Mouse (Mus musculus) mesoderm, embryonic 11.5 days (tissue): ENCODE results near the gene Gm13290.
A peak's percentile ranks its signal among the peaks of the same experiment; 100 is the strongest.
"Not testable (repeated sequence)": the region's sequence is repeated elsewhere in the genome, so short reads cannot be mapped to it uniquely, and the experiment has no call there.

Experiments
- DNase-seq: peaks from one replicate; pipeline ENCODE4 v3.0.0-alpha.2; 2012; ENCODE audit warnings: low read depth, low spot score

The Gm13290 gene

DNA sequence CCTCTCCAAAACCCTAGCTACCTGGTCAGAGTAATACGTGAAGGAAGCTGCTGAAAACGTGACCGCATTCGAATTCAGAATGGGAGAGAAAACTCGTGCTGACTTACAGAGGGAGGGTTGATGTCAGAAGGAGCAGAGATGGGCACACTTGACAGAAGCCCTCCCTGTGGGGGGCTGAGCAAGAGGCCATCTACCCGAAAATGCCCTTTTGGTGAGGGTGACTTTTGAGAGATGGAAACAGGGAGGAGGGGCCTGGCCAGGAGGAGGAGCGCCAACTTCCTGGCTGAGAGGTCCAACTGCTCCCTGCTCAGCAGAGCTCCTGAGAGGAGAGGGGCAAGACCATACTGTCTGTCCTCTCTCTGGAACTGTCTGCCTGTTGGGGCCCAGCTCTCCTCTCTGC is 8.2 kb downstream of the Gm13290 start, which contains the start of gene Ifnz:
TSS of gene Ifnz (plus strand) at position 301 of the 400 bp plus-strand sequence.
- DNase-seq: not testable (repeated sequence)

DNA sequence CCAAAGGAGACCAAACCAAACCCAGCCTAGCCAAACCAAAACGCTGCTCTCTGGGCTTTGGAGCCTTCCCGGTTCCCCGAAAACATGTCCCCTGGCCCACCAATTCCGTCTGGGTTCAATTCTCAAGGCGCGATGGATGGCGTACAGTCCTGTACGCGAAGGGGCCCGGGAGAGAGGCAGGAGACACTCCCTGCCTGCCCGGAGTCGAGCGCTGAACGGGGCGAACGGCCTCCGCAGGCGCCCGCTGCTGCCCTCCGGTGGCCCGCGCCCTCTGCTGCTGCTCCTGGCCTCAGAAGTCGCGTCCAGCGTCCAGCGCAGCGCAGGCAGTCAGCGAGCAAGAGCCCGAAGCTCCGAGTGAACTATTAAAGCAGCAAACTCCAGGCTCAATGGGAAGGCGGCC is 8.7 kb downstream of the Gm13290 start:
- not testable (repeated sequence) for DNase-seq

DNA sequence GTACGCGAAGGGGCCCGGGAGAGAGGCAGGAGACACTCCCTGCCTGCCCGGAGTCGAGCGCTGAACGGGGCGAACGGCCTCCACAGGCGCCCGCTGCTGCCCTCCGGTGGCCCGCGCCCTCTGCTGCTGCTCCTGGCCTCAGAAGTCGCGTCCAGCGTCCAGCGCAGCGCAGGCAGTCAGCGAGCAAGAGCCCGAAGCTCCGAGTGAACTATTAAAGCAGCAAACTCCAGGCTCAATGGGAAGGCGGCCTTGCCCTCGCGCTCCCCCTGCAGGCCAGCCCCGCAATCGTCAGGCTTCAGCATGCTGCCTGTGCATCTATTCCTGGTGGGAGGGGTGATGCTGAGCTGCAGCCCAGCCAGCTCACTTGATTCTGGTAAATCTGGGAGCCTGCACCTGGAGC is 11.8 kb downstream of the Gm13290 start, which contains the start of gene Gm13276:
TSS of gene Gm13276 (plus strand) at position 301 of the 400 bp plus-strand sequence.
- not testable (repeated sequence) for DNase-seq

GRCm38 (mm10) chr4:88788402-88788801 is 14.8 kb downstream of the Gm13290 start, which contains the start of gene Gm13277:
Gm13277 (plus strand) TSS chr4:88788632.
- not testable (repeated sequence) for DNase-seq

- DNase-seq: not testable (repeated sequence)
These were observed 17.6 kb downstream of the Gm13290 start, which contains the start of gene Gm13278 for GRCm38 (mm10) chr4:88791250-88791649. Gm13278 (plus strand) TSS chr4:88791550.

- not testable (repeated sequence) for DNase-seq
These were observed 20.5 kb downstream of the Gm13290 start, which contains the start of gene Gm13275 for GRCm38 (mm10) chr4:88793936-88794675. Gm13275 (plus strand) TSS chr4:88794487.

GRCm38 (mm10) chr4:88797097-88797496 is 23.5 kb downstream of the Gm13290 start, which contains the start of gene Gm13279:
Gm13279 (plus strand) TSS chr4:88797397.
- not testable (repeated sequence) for DNase-seq

GRCm38 (mm10) chr4:88799365-88799764 is 25.7 kb downstream of the Gm13290 start, which contains the start of gene Gm13285:
Gm13285 (plus strand) TSS chr4:88799665.
- not testable (repeated sequence) for DNase-seq

- not testable (repeated sequence) for DNase-seq
These were observed 29.3 kb downstream of the Gm13290 start, which contains the start of gene Gm13287 for GRCm38 (mm10) chr4:88802954-88803353. Gm13287 (plus strand) TSS chr4:88803254.

GRCm38 (mm10) chr4:88805231-88805630 is 31.6 kb downstream of the Gm13290 start, which contains the start of gene Gm13288:
Gm13288 (plus strand) TSS chr4:88805531.
- not testable (repeated sequence) for DNase-seq

DNA sequence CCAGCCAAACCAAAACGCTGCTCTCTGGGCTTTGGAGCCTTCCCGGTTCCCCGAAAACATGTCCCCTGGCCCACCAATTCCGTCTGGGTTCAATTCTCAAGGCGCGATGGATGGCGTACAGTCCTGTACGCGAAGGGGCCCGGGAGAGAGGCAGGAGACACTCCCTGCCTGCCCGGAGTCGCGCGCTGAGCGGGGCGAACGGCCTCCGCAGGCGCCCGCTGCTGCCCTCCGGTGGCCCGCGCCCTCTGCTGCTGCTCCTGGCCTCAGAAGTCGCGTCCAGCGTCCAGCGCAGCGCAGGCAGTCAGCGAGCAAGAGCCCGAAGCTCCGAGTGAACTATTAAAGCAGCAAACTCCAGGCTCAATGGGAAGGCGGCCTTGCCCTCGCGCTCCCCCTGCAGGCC is 32.1 kb downstream of the Gm13290 start:
- DNase-seq: not testable (repeated sequence)

DNA sequence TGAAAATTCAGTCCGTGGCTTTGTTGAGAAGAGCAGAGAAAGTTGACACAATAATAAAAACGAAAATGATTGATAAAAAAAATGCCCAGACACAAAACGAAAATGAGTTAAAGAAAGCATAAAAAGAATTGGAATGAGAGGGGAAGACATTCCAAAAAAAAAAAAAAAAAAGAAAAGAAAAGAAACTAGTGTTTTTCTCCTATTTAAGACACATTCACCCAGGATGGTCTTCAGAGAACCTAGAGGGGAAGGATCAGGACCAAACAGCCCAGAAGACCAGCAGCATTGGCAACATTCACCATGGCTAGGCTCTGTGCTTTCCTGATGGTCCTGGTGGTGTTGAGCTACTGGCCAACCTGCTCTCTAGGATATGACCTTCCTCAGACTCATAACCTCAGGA is 42.3 kb downstream of the Gm13290 start, which contains the start of gene Ifna7:
TSS of gene Ifna7 (plus strand) at position 301 of the 400 bp plus-strand sequence.
- no peak for DNase-seq

- DNase-seq: no peak
These were observed 46.0 kb downstream of the Gm13290 start, which contains the start of gene Ifna11 for GRCm38 (mm10) chr4:88819659-88820058. Ifna11 (plus strand) TSS chr4:88819959.

DNA sequence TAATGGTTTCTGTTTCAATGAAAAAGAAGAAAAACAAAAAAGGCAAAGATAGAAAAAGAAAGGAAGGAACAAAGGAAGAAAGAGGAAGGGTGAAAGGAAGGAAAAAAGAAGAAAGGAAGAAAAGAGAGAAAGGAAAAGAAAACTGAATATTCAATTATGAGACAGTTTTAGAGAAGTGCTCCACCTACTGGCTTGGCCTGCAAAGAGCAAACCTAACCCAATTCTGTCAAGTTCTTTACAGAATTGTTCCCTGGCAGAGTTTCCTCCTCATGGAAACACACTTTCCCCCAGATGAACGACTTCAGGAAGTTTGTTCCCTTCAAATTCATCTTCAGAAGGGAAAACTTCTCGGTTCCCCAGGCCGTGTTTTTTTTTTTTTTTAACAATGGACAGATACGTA is 49.4 kb downstream of the Gm13290 start:
- peak; percentile 4 for DNase-seq
